Mouse (Mus musculus) spleen, postnatal 10 days (tissue): ENCODE measurements around the gene Slc27a2.
"Not testable (repeated sequence)": the region's sequence is repeated elsewhere in the genome, so short reads cannot be mapped to it uniquely, and the experiment has no call there.

Experiments
- DNase-seq, 2 experiments: peaks; one replicate each; pipeline ENCODE4 v3.0.0; 2021 to 2022; ENCODE audit warnings: low spot score in 2 of 2

The Slc27a2 gene

DNA sequence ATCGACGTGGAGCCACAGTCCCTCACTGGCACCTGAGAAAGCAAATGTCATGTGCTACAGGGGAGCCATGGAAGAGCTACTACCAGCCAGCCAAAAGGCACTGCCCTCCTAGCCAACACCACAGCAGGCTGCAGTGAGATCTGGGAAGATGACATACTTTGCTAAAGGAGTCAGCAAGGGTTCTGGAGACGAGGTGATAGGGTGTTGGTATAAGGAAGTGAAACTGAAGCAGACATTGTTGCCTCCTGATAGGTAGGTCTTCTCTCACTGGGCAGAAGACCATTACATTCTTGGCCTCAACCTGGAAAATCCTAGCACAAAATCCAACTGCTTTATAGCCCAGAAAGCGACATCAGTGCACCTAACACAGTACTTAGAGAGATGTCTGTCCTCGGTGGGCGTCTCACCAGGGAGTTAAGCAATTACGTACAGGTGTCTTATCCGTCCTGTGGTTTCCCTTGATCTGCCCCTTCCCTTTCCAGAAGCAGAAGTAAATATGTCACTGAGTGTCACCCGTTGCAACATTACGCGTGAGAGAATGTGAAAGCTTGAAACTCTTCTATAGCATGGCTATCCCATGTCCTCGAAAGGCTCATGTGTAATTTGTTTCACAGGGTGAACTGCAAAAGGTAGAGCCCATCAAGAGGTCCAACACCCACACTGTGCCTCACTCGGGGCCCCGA lies 49.9 kb downstream of the Slc27a2 start:
- DNase-seq = no peak

DNA sequence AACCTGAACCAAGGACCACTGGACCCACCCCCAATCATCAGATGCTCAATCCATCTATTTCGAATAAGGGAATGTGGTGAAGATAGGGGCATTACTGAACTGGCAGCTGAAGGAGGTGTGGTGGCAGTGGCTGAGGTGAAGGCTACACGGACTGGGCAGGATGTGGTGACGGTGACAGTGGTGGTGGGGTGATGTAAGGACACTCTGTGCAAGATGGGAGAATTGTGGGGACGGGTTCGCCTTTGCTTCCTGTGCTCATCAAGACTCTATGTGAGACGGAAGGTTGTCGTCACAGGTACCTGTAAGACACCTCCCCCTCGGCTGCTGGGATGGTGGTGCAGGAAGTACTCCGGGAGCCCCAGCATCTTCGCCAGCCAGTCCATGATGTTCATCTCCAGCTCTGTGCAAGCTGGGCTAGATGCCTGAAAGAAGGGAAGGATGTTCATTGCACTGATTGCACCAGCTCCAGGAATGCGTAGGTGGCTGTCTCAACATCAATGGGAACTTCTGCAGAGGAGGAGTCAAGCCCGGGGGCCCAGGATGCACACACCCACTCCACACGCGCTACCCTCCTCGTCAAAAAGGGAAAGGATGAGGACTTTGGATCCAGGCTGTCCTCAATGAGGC lies 54.0 kb downstream of the Slc27a2 start:
- peak in 1 of 2 experiments; percentile 35 for DNase-seq

DNA sequence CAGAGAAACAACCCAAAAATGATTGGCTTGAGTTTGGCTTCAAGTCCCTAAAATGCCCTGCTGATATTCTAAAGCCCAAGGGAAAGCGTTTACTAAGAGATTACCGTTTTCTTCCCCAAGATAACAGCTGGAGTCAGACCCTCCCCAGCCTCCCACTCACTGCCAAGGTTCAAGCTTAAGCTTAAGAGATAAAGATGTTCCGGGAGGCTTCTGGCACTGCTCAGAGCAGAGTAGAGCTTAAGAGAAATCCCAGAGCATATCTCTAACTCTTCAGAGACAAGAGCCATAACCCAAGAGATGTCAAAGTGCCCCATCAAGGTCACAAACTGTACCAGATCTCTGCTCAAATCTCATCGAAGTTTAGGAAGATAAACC lies 54.5 kb downstream of the Slc27a2 start:
- DNase-seq = no peak

DNA sequence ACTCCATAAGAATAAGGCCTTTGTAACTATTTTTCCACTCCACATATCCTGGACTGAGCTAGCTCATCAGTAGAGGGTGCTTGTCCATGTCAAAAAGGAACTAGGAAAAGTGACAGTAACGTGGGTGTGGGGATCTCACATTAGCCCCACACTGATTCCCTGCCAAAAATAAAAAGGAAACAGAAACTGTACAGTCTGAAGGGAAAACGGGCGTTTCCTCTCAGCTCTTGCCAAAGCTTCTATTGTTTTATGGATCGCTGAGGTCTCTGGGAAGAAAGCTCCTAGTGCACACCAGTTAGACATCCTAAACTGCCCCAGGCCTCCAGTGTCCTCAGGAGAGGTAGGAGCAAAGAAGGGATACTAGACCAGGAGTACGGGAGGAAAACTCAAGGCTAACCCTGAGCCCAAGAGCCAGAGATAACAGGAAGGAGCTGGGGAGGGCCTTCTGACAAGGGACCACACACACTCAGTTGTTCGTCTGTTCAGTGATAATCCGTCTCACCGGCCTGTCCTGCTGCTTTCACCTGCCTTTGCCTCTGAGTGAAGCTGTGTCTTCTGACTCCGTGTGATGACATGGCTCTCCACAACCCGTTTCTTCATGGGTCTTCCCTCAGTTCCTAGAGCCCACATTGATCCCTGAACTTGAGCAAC lies 55.5 kb downstream of the Slc27a2 start:
- DNase-seq = no peak

DNA sequence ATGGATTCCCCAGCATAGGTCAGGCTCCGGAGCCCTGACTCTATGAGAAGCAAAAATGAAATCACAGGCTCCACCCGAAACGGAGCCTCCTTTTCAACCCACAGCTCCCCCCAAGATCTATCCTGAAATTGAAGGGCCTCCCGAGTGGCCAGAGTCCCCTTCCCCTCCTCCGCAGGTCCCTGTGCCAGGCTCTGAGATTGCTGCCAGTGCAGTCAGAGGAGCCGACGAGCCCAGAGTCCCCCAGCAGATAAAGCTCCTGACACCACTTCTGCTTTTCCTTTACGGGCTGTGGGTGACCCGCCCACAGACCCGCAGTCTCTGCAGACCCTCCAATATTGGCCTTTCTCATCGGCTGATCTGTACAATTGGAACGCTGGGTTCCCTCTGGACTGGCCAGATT lies 57.4 kb downstream of the Slc27a2 start:
- not testable (repeated sequence) for DNase-seq

DNA sequence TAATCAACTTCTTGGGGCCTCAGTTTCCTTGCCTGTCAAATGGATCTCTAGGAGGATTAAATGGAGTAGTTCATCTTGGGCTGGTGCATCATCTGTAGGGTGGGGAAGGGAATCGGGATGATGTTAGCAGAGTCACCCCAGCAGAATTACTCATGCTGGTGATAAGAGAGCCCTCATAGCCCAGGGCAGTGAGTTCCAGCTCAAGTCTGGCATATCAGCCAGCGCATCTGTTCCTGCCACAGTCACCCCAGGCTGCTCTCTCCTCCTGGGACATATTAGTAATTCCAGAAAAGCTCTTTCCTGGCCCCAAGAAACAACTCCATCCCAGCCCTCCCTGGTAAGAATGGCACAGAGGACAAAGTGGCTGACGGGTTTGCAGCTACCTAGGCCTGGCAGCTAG lies 63.1 kb downstream of the Slc27a2 start:
- DNase-seq = no peak

DNA sequence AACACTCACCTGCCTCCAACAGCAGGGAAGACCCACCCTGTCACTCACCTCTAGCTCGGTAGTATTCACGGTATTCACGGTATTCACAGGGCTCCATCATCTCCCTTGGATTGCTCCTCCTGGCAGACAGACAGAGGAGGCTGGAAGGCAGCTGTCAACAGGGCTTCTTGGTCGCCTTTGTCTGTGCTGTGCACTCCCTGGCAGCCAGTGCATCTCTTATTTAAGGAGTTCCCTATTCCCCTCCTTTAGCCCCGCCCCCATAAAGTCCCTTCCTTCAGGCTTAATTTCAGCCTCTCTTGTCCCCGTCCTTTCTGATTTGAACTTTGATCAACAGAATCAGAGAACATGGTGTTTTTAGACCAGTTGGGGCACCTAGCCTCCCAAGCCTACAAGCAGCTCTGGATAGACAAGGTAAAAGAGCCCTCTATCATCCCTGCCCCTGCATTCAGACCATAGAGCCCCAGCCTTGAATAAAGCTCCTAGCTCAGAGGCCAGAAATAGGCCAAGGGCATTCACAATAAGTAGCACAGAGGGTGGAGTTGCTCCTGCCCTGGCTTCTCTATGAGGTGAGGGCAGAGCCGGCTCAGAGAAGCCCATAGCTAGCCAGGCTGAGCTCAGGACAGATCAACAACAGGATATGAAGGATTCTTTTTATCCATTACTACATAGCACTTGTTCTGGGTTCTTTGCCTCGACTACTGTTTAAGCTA lies 66.4 kb downstream of the Slc27a2 start:
- no peak for DNase-seq

DNA sequence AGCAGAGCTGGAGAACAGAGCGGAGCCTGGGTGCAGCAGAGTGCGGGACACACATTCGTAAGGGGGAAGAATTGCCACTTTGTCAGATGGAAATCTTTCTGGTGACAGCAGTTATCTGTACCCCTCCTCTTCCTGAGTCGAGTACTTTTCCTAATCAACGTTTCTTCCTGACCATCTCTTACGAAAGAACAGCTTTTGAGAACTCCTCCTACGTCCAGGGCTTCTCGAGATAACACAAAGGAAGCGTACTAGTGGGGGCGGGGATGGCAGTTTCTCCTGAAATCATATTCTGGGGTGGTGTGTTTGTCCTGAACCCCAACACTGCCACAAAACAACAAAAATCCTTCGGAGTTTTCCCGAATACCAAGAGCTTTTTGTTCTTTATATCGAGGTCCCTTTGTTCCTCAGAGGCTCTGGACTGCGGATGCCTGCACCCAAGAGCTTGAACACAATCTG lies 67.1 kb downstream of the Slc27a2 start, which contains the start of gene Hdc:
Gene Hdc (minus strand): TSS at position 51 of the 456 bp plus-strand sequence.
- DNase-seq = no peak

DNA sequence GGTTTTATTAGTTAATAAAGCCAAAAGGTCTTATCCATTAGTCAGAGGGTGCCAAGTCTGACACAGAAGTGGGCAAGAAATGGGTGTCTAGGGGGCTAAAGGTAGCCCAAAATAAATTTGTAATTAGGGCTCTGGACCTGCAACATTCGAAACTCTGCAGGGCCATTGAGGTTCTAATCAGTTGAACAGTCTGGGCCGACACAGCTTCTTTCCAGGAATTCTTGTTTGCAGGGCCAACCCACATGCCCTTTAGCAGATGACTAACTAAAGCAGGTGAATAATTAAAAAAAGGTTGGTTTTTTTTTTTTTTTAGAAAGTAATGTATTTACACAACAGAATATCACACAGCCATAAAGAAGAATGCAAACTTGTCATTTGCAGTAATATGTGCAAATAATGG lies 70.2 kb downstream of the Slc27a2 start:
- no peak for DNase-seq

DNA sequence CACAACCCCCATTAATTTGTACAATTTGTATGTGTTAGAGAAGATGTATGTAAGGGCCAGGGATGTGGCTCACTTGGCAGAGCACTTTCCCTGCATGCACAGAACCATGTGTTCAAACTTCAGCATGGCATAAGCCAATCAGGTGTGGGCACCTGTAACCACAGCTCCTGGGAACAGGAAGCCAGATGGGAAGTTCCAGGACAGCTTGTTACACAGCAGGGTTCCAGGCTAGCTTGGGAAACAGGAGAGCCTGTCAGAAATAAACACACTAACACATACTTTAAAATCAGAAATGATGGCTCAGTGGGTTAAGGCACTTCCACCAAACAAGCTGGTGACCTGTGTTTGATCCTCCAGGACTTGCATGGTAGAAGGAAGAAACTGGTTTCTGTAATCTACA lies 70.9 kb downstream of the Slc27a2 start:
- no peak for DNase-seq

DNA sequence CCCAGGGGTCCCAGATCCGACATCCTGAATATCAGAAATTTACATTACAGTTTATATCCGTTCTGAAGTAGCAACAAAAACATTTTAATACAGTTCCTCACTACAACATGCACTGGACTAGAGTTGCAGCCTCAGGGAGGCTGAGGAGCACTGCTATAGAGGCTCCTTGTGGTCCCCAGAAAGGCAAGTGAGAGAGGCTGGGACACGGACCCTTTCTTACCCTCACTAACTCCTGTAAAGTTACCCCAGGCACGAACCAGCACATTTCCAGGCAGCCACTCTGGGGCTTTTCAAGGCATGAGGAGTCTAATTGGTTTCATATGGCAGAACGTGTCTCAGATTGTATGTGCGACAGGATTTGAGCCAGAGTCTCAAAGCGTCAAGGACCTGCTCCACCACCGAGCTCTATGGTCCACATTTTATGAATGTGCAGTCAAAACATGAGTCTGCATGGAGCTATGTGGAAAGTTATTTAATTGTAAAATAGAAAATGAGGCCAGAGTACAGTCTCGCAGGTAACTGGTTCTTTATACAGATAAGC lies 76.3 kb downstream of the Slc27a2 start:
- no peak for DNase-seq

DNA sequence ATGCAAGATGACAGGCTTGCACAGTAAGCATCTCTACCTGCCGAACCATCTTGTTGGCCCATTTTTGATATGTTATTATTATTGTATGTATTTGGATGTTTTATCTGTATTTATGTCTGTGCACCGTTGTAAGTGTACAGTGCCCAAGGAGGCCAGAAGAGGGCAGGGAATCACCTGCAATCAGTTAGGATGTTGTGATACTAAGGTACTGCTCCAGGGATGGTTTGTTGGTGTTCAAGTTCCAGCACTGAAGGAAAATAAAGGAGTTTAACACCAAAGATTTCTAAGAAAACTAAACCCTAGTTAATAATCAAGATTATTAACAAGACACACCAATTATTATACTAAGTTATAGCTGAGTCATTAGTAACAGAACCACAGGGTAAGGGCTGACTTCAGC lies 81.0 kb downstream of the Slc27a2 start:
- no peak for DNase-seq

DNA sequence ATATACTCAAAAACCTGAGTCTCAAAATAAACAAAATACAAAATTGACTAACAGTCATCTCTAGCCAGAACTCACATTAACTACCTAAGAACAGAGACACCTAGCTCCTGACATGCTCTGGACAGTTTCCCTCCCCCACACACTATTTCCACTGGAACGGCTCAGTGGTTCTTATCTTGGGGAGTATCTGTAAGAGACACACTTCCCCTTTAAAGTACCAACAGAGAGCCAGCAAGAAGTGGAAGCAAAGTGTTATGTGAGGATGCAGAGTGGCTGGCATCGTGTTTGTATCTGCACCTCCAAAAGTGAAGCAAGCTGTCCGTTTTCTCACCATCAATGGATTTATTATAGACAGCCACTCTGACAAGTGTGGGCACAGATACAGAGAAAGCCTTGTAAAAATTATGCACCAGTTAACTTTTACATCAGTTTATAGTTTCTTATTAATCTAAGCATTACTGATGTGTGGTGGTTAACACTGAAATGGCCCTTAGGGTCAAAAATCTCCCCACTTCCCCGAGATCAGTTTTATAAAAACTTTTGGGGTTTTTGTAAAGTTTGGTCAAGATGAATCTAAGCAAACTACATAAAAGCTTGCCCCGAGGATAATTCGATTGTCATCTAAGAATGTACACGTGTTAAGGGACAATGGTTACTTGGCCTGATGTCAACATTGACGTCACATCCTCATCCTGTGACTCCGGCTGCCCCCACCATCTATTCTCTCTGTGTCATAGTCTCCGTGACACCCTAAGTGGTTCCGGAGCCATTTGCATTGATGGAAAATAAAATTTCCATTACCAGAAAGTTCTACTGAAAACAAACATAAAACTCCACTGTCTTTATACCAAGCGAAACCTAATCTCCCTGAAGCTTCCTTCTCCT lies 84.0 kb downstream of the Slc27a2 start:
- DNase-seq = no peak
